Mouse (Mus musculus): Measurements from ENCODE around the gene Sntg2. TPM values are rescaled to one million over a fixed set of nuclear protein-coding genes. Genes with fewer than 3 reads are reported as not detected.

The Sntg2 gene
- polyA plus RNA-seq, 1 experiment from 2014 or later = 0.58 TPM

DNA sequence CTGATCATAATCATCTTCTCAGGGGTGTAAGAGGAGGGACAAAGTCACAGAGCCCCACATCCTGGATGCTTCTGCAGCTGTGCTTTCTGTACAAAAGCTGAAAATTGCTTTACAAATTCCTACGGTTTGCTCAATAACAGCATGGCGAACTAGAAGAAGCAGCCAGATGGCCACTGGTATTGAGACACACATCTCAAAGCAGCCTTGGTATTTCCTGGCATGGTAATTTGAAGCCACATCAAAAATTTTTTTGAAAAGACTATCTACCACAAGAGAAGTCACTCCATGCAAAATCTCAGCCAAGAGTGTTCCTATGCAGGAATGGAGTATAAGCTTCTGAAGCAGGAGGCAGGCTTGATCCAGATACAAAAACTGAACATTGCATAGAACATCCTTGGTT is 195.6 kb downstream of the Sntg2 start:
- Histone ChIP-seq H3K27me3 (ENCODE audit: low read depth, poor library complexity, severe bottlenecking) (no peaks in the 10 kb centered on the region), H3K36me3 (no peaks in the 10 kb centered on the region), H3K9me3 (replicated peaks) (no peaks in the 10 kb centered on the region), H3K4me3 (no peak overlapping the region), H3K4me1 (no peaks in the 10 kb centered on the region), H3K27ac (no peak overlapping the region)
- no peak for DNase-seq (ENCODE audit: low spot score)
- 94% methylated on average over 2 of the region's 2 CpGs for WGBS

DNA sequence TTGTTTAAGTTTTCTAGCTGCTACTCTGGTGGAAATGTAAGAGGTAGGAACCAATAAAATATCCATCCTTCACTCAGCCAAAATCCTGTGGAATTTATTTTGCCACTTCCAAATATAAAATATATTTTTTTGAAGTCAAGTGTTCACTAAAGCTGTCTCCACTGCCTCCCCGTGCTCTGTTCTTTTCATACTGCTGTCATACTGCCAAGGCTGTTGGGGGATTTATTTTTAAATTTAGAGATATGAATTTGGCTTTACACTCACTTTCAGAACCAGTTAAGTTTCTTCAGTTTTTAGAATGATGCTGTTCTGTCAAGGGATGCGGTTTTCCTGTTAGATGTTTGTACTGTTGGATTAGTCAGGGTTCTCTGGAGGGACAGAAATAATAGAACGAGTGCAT is 204.7 kb downstream of the Sntg2 start:
- no peaks in the 10 kb centered on the region for H3K4me1 ChIP-seq
- no peak overlapping the region for H3K4me3 ChIP-seq
- no peaks in the 10 kb centered on the region for H3K36me3 ChIP-seq
- H3K9me3 ChIP-seq (replicated peaks) = no peaks in the 10 kb centered on the region
- DNase-seq (ENCODE audit: low spot score) = no peak
- no peak overlapping the region for H3K27ac ChIP-seq
- H3K27me3 ChIP-seq (ENCODE audit: low read depth, poor library complexity, severe bottlenecking) = no peaks in the 10 kb centered on the region
- WGBS = 91% methylated on average over 3 of the region's 3 CpGs

DNA sequence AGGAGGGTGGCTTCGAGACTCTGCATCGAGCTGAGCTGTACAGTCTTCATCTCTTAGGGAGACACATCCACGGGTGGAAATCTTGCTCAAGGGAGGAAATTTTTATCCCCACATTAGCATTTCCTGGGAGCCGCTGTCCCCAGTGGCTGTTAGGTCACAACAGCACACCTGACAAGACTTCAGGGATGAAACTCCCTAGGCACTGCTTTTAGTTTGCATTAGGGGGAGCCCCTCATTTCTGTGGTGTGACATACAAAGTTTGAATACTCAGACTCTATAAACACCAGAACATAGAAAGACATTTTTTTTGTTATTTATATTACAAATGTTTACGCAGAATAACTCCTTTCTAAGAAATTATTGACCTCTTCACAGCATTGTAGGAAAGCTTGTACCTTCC is 208.6 kb downstream of the Sntg2 start:
- no peaks in the 10 kb centered on the region for H3K4me1 ChIP-seq
- 78% methylated on average over 5 of the region's 5 CpGs for WGBS
- no peak for DNase-seq (ENCODE audit: low spot score)
- H3K27ac ChIP-seq = no peak overlapping the region
- no peaks in the 10 kb centered on the region for H3K27me3 ChIP-seq (ENCODE audit: low read depth, poor library complexity, severe bottlenecking)
- H3K9me3 ChIP-seq (replicated peaks) = no peaks in the 10 kb centered on the region
- H3K36me3 ChIP-seq = no peaks in the 10 kb centered on the region
- no peak overlapping the region for H3K4me3 ChIP-seq

DNA sequence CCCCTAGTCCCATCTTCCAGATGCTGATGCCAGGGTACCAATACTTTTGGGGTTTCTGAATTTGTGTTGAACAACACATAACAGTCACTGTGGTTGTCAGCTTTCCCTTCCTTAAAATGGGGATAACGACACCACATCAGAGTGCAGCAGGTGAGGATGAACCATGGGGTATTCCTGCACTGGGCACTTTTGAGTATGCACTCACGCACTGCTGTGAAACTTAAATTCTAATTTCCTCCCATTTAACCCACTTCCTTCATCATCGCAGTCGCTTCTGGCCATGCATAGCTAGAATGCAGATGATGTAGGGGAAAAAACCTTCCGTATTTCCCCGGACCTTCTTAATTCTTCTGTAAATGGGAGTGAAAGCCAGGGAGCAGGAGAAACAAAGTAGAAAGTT is 209.2 kb downstream of the Sntg2 start:
- DNase-seq (ENCODE audit: low spot score) = no peak
- H3K4me1 ChIP-seq = no peaks in the 10 kb centered on the region
- H3K27me3 ChIP-seq (ENCODE audit: low read depth, poor library complexity, severe bottlenecking) = no peaks in the 10 kb centered on the region
- no peaks in the 10 kb centered on the region for H3K36me3 ChIP-seq
- H3K4me3 ChIP-seq = no peak overlapping the region
- H3K27ac ChIP-seq = no peak overlapping the region
- no peaks in the 10 kb centered on the region for H3K9me3 ChIP-seq (replicated peaks)
- 96% methylated on average over 6 of the region's 6 CpGs for WGBS

DNA sequence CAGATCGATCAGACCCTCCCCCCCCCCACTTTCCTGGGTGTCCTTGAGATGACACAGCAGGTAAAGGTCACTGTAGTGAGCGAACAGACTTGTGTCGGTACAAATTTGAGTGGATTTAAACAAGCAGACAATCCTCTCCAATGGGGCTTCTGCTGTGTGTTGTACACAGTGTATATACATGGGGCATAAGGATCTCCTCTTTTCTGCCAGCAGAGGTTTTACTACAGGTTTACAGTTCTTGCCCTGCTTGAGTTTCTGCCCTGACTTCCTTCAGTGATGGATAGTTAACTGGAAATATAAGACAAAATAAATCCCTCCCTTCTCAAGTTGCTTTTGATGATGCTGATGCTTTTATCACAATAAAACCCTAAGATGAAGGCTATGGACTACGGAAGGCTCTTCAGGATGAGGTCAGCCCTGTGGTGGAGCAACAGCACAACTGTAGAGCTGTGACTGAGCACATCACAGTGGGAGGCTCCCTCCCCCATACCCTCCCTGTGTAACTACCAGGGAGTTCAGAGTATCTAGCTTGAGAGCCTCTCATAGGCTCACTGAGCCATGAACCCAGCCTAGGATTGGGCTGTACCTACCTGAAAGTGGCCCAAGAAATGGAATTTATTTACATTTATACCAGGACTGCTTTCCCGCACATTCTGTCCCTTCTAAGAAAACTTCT is 211.3 kb downstream of the Sntg2 start:
- DNase-seq (ENCODE audit: low spot score) = no peak
- no peak overlapping the region for H3K4me3 ChIP-seq
- H3K27me3 ChIP-seq (ENCODE audit: low read depth, poor library complexity, severe bottlenecking) = no peaks in the 10 kb centered on the region
- H3K27ac ChIP-seq = no peak overlapping the region
- no peaks in the 10 kb centered on the region for H3K4me1 ChIP-seq
- H3K9me3 ChIP-seq (replicated peaks) = no peaks in the 10 kb centered on the region
- H3K36me3 ChIP-seq = no peaks in the 10 kb centered on the region
- 89% methylated on average over 5 of the region's 5 CpGs for WGBS

DNA sequence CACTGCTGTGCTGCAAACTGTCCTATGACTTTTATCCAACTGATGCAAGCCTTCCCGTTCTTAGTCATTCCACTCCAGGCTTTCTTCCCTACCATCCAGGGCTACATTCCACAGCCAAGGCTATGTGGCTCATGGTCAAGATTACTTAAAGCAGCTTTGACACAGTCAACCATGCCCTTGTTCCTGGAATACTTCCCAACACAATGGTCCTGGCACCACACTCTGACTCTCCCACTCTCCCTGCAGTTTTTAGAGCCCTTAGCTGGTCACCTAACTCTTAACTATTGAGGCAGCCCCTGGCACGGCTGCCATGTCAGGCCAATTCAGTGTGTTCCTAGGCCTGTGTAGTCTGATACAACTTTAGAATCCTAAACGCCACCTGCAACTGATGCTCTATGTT is 212.7 kb downstream of the Sntg2 start:
- Histone ChIP-seq H3K9me3 (replicated peaks) (no peaks in the 10 kb centered on the region), H3K27ac (no peak overlapping the region), H3K27me3 (ENCODE audit: low read depth, poor library complexity, severe bottlenecking) (no peaks in the 10 kb centered on the region), H3K36me3 (no peaks in the 10 kb centered on the region), H3K4me1 (no peaks in the 10 kb centered on the region), H3K4me3 (no peak overlapping the region)
- no peak for DNase-seq (ENCODE audit: low spot score)
- WGBS = 91% methylated on average over 3 of the region's 3 CpGs

DNA sequence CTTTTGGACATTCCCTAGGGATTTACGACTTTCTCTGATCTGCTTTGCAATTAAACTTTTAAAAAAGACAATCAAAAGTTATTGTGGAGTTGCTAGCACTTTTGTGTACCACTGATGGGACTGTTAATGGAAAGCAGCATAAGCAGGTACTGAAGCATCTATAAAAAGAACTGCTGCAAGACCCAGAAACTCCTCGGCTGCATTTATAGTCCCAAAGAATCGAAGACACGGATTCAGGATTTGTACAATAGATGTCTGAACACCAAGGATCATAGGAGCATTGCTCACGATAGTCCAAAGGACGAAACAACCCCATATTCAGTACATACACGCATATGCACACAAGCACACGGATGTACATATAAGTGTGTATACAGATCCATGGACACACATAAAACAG is 213.4 kb downstream of the Sntg2 start:
- Histone ChIP-seq H3K4me3 (no peak overlapping the region), H3K4me1 (no peaks in the 10 kb centered on the region), H3K27ac (no peak overlapping the region), H3K9me3 (replicated peaks) (no peaks in the 10 kb centered on the region), H3K36me3 (no peaks in the 10 kb centered on the region), H3K27me3 (ENCODE audit: low read depth, poor library complexity, severe bottlenecking) (no peaks in the 10 kb centered on the region)
- no peak for DNase-seq (ENCODE audit: low spot score)
- WGBS = 92% methylated on average over 8 of the region's 8 CpGs

DNA sequence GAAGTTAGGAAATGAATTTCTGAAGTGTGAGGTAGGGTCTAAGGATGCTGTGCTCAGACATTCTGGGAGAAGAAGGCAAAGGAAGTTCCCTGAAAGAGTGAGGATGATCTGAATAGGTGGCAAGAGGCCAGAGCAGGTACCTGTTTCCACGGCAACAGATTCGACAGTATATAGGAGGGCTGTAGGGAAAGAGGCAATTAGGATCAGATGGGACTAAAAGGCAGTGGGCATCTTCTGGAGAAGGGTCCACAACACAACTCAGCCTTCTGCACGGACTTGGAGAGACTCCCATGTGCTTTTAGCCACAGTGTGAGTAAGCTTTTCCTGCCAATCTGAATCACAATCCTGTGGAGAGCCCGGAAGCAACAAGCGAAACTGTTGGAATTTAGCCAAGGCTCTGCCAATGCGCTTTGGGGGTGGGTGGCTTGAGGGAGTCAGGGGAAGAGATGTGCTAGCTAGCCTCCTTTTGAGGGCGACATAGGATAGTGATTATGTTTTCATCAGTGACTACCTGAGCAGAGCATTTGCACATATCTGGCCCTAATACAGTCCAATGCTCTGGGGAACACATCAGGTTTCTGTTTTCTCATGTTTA is 219.0 kb downstream of the Sntg2 start:
- H3K4me3 ChIP-seq = no peak overlapping the region
- no peaks in the 10 kb centered on the region for H3K9me3 ChIP-seq (replicated peaks)
- no peaks in the 10 kb centered on the region for H3K36me3 ChIP-seq
- no peaks in the 10 kb centered on the region for H3K4me1 ChIP-seq
- no peak overlapping the region for H3K27ac ChIP-seq
- WGBS = 80% methylated on average over 7 of the region's 7 CpGs
- no peaks in the 10 kb centered on the region for H3K27me3 ChIP-seq (ENCODE audit: low read depth, poor library complexity, severe bottlenecking)
- no peak for DNase-seq (ENCODE audit: low spot score)

DNA sequence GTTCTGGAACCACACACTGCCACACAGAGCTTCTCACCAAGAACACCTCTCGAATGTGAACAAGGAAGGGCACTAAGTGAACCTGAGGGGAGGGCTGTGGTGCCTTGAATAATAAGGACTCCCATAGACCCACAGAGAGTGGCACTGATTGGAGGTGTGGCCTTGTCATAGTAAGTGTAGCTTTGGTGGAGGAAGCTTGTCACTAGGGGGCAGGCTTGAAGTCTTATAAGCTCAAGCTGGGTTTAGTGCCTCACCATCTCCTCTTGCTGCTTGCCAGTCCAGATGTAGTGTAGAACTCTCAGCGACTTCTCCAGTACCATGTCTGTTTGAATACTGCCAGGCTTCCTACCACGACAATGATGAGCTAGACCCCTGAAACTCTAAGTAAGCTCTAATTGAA is 231.1 kb downstream of the Sntg2 start:
- no peak overlapping the region for H3K4me3 ChIP-seq
- no peaks in the 10 kb centered on the region for H3K36me3 ChIP-seq
- no peaks in the 10 kb centered on the region for H3K27me3 ChIP-seq (ENCODE audit: low read depth, poor library complexity, severe bottlenecking)
- 71% methylated on average over 3 of the region's 3 CpGs for WGBS
- no peak for DNase-seq (ENCODE audit: low spot score)
- H3K4me1 ChIP-seq = no peaks in the 10 kb centered on the region
- no peak overlapping the region for H3K27ac ChIP-seq
- H3K9me3 ChIP-seq (replicated peaks) = no peaks in the 10 kb centered on the region

DNA sequence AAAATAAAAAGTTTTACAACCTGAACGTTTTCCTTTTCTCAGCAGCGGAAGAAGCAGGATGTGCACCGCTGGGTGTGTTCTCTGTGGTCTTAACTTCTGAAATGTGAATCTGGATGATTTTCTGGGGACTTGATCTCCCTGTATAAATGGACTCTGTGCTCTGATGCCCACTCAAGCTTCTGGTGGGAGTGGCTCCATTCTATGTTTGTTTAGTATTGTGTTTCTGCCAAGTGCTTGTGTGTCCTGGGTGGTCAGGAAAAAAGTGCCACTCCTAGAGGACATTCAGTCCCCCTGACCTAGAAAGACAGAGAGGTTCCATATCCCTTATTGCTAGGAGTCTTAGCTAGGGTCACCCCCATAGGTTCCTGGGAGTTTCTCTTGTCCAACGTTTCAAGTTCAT is 240.7 kb downstream of the Sntg2 start, which contains the start of gene Tpo:
TSS of gene Tpo (minus strand) at position 101 of the 400 bp plus-strand sequence.
- no peak within 1 kb of the TSS for H3K4me3 ChIP-seq
- no peaks in the 10 kb centered on the region for H3K4me1 ChIP-seq
- WGBS = 86% methylated on average over 4 of the region's 4 CpGs
- H3K36me3 ChIP-seq = no peaks in the 10 kb centered on the region
- H3K27ac ChIP-seq = no peak within 1 kb of the TSS
- H3K27me3 ChIP-seq (ENCODE audit: low read depth, poor library complexity, severe bottlenecking) = no peaks in the 10 kb centered on the region
- no peaks in the 10 kb centered on the region for H3K9me3 ChIP-seq (replicated peaks)
- DNase-seq (ENCODE audit: low spot score) = no peak

DNA sequence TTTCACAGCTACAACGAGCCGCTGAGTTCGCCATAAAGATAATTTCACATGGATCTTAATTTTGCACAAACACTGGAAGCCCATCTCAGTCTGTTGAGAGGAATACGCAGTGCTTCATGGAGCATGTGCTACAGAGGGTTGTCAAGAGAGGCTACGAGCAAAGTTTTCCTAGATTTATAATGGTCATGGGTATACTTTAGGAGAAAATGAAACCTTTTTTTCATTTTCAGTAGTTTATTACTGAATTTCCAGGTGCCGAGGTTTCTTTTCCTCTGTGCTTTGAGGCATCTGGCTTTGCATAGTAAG is 243.8 kb downstream of the Sntg2 start:
- DNase-seq (ENCODE audit: low spot score) = no peak
- Histone ChIP-seq H3K4me1 (no peaks in the 10 kb centered on the region), H3K36me3 (no peaks in the 10 kb centered on the region), H3K27me3 (ENCODE audit: low read depth, poor library complexity, severe bottlenecking) (no peaks in the 10 kb centered on the region), H3K9me3 (replicated peaks) (no peaks in the 10 kb centered on the region), H3K4me3 (no peak overlapping the region), H3K27ac (no peak overlapping the region)
- 88% methylated on average over 6 of the region's 6 CpGs for WGBS

DNA sequence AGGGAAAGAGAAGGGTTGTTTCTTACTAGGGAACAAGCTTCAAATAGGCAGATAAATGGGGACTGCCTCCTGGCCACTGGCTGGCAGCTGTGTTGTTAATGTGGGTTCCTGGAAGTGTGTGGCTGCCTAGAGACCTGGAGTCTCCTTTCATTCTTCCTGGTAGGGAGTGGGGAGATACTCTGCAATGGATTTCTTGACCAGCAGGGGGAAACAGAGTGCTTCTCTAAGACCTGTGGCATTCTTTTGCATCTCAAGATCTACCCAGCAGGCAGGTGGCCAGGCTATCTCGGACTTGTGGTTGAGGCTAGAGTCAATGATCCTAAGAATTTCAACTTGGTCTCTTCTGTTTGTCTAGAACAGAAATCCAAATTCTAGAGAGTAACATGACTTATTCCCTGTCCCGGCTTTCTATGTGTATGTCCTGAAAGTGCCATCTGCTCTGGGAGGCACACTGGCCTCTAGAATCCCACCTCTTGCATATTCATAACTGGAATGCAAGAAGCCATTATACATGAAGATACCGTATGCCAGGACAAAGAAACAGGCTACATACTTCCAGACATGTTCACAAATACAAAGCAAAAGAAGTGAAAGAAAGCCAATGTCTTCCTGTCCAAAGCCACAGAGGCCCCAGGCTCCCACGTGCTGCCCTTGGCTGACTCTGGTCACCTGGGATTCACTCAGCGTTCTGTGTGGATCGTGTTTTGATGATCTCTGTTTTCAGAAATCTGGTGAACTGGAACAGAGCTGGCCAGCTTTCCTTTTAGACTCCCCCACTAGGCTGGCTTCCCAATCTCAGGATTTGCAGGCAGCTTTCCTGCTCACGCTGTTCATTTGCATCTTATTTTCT is 244.4 kb downstream of the Sntg2 start:
- Histone ChIP-seq H3K4me1 (no peaks in the 10 kb centered on the region), H3K36me3 (no peaks in the 10 kb centered on the region), H3K27ac (no peak overlapping the region), H3K4me3 (no peak overlapping the region), H3K27me3 (ENCODE audit: low read depth, poor library complexity, severe bottlenecking) (no peaks in the 10 kb centered on the region), H3K9me3 (replicated peaks) (no peaks in the 10 kb centered on the region)
- DNase-seq (ENCODE audit: low spot score) = peak; percentile 59
- WGBS = 79% methylated on average over 7 of the region's 7 CpGs
